Mouse (Mus musculus) heart, embryonic 16.5 days (tissue): Measurements from ENCODE around the gene Fsd2. TPM values are rescaled to one million over a fixed set of nuclear protein-coding genes. Genes with fewer than 3 reads are reported as not detected.

ENCODE experiments used
- ATAC-seq: fragments of 200-750 bp; cut with Nextera tagmentation; replicated peaks from 2 replicates; pipeline ENCODE4 v1.8.0; 2017; ENCODE audit warnings: moderate number of reproducible peaks; ENCODE audit not compliant: insufficient read depth, low FRiP score; ENCODE audit errors: extremely low read depth
- H3K27ac ChIP-seq: fragments of 300-500 bp; sonication (generic); 2 replicates; pipeline ENCODE4 v1.5.1; 2014; ENCODE audit warnings: mild to moderate bottlenecking, low read length, control low read depth, moderate library complexity
- H3K27me3 ChIP-seq: fragments of 300-500 bp; sonication (generic); 2 replicates; pipeline ENCODE4 v1.6.1; 2014; ENCODE audit warnings: low read length, mixed read lengths; ENCODE audit not compliant: control insufficient read depth, insufficient read depth
- H3K36me3 ChIP-seq: fragments of 300-500 bp; sonication (generic); 2 replicates; pipeline ENCODE4 v1.6.1; 2014; ENCODE audit not compliant: control insufficient read depth, insufficient read depth
- H3K4me1 ChIP-seq: fragments of 300-500 bp; sonication (generic); 2 replicates; pipeline ENCODE4 v1.6.1; 2014; ENCODE audit warnings: low read length, mixed read lengths; ENCODE audit not compliant: control insufficient read depth, insufficient read depth
- H3K4me2 ChIP-seq: fragments of 300-500 bp; sonication (generic); 2 replicates; pipeline ENCODE4 v1.6.1; 2014; ENCODE audit warnings: low read depth, mild to moderate bottlenecking, control low read depth, low read length
- H3K4me3 ChIP-seq: fragments of 300-500 bp; sonication (generic); 2 replicates; pipeline ENCODE4 v1.5.1; 2014; ENCODE audit warnings: mild to moderate bottlenecking, control low read depth, low read length
- H3K9ac ChIP-seq: fragments of 300-500 bp; sonication (generic); 2 replicates; pipeline ENCODE4 v1.6.1; 2014; ENCODE audit warnings: low read length, control low read depth
- H3K9me3 ChIP-seq: fragments of 300-500 bp; sonication (generic); replicated peaks from 2 replicates; pipeline ENCODE4 v1.6.1; 2016; ENCODE audit warnings: low read length; ENCODE audit not compliant: control insufficient read depth
- WGBS: fragments of 180-500 bp; shearing (Covaris S2); extraction: QIAGEN DNeasy Blood & Tissue Kit; methylation state at CpG from one replicate; pipeline ENCODE4 v1.1.7; 2014; 5-methylcytosine and 5-hydroxymethylcytosine counted together
- polyA plus RNA-seq: library from polyadenylated mRNA; unstranded; fragments of >200 nt; fragmentation: Nextera tagmentation; extraction: Ambion mirVana; gene quantifications from 2 replicates; pipeline ENCODE4 v1.2.1, GENCODE M21; 2015

Fsd2 gene
- polyA plus RNA-seq: 76.3 and 83.4 TPM in 2 replicates

DNA sequence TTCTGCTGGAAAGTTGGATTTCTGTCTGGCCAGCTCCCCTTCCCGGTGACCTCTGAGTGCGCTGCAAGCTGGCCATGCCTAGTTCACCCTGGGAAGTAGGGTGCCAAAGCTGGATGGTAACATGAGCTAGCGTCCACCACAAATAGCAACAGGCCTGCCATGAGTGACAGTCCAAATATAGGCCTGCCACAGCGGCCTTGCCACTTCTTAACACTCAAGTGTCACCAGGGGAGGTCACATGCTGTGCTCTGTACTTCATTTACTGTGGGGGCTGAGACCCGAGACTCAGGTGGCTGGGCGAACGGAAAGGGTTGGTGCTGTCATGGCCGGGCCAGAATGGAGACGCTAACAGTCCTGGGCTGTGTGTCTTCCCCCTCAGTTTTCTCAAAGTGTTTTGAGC is at the start of gene Fsd2:
Gene Fsd2, minus strand, starts transcription at position 53 of the 400 bp plus-strand sequence.
- no peaks in the 10 kb centered on the region for H3K9me3 ChIP-seq
- peak within 1 kb of the TSS; percentile 97 for H3K27ac ChIP-seq
- H3K36me3 ChIP-seq: no peaks in the 10 kb centered on the region
- peak; percentile 77 for ATAC-seq
- peaks cover 26% of the 10 kb centered on the region for H3K4me1 ChIP-seq
- peak within 1 kb of the TSS; percentile 79 for H3K9ac ChIP-seq
- H3K4me3 ChIP-seq: peak within 1 kb of the TSS; percentile 57
- no peaks in the 10 kb centered on the region for H3K27me3 ChIP-seq
- H3K4me2 ChIP-seq: peak within 1 kb of the TSS; percentile 61
- 50% methylated on average over 9 of the region's 9 CpGs for WGBS

DNA sequence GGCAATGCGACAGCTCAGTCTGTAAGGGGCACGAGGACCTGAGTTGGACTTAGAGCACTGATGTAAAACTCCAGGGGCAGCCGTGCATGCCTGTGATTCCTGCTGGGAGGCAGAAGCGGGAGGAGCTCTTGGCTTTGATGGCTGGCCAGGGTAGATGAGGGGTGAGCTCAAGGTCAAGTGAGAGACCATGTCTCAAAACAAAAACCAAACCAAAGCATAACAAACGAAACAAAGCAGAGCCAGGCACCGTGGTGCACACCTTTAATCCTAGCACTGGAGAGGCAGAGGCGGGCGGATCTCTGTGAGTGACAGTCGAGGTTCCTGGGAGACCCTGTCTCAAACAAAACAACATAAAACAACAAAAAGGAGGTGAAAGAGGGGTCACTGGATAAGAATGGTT is 48.3 kb upstream of the Fsd2 start:
- no peak overlapping the region for H3K9ac ChIP-seq
- WGBS: 64% methylated on average over 9 of the region's 9 CpGs
- ATAC-seq: no peak
- no peaks in the 10 kb centered on the region for H3K27me3 ChIP-seq
- H3K4me3 ChIP-seq: no peak overlapping the region
- no peaks in the 10 kb centered on the region for H3K9me3 ChIP-seq
- 0 out of 2 replicates have a peak, but pooled peaks cover 2% of the 10 kb centered on the region for H3K36me3 ChIP-seq
- H3K4me2 ChIP-seq: no peak overlapping the region
- no peaks in the 10 kb centered on the region for H3K4me1 ChIP-seq
- H3K27ac ChIP-seq: no peak overlapping the region

DNA sequence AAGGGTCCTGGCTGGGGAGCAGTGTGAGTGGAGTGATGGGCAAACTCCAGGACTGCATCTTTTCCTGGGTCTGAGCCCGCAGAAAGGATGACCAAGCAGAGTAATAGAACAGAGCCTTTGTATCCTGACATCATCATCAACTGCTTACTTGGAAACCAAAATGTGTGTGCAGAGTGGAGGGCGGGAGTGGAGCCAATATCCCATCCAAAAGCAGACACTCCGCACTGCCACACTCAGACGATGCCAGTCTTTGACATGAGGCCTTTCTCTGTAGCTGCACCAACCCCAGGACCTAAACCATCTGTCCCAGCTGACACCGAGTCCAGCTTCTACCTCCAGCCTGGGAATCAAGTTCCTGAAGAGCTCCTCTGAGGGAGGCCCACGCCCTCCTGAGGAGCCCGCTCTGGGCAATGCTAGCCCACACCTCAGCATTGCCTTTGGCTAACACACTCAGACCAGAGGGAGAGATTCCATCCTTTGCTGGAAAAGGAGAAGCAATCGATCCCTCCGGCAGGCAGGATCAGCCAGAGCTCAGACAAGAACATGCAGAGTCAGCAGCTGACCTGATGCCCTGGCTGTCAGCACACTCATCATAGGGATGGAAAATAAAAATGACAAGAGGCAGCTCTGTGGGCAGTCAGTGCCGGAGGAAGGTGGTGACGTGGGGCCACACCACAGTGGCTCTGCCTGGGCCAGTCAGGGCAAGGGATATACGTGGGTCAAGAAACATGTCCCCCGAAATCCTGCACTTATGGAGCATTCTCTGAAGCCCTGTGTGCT is 46.3 kb upstream of the Fsd2 start:
- no peaks in the 10 kb centered on the region for H3K4me1 ChIP-seq
- no peaks in the 10 kb centered on the region for H3K9me3 ChIP-seq
- H3K4me3 ChIP-seq: no peak overlapping the region
- H3K27ac ChIP-seq: no peak overlapping the region
- ATAC-seq: no peak
- H3K27me3 ChIP-seq: no peaks in the 10 kb centered on the region
- 0 out of 2 replicates have a peak, but pooled peaks cover 2% of the 10 kb centered on the region for H3K36me3 ChIP-seq
- no peak overlapping the region for H3K9ac ChIP-seq
- WGBS: 78% methylated on average over 13 of the region's 13 CpGs
- H3K4me2 ChIP-seq: no peak overlapping the region

- H3K4me1 ChIP-seq: no peaks in the 10 kb centered on the region
- no peak overlapping the region for H3K4me2 ChIP-seq
- H3K36me3 ChIP-seq: 0 out of 2 replicates have a peak, but pooled peaks cover 2% of the 10 kb centered on the region
- H3K27ac ChIP-seq: no peak overlapping the region
- no peak for ATAC-seq
- no peaks in the 10 kb centered on the region for H3K27me3 ChIP-seq
- WGBS: 52% methylated on average over 18 of the region's 18 CpGs
- H3K4me3 ChIP-seq: no peak overlapping the region
- H3K9me3 ChIP-seq: no peaks in the 10 kb centered on the region
- H3K9ac ChIP-seq: no peak overlapping the region
Measured at GRCm38 (mm10) chr7:81610125-81610524, 43.4 kb upstream of the Fsd2 start.

DNA sequence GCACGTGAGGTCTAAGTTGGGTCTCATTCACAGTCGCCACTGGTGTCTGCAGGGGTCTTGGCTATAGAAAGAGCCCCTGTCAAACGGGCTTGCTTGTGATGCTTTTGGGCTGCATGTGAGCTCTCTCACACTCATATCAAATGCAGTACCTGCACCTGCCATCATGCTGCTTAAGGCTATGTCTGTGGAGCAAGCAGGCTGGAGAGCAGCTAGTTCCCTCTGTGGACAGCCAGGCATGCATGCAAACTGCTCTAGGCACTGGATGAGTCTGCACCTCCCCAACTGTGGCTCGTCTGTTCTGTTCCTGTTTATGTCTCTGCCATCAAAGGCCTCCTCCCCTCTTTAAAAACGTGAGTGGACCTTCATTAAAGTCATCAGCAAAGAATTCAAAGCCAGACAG is 39.7 kb upstream of the Fsd2 start:
- Histone ChIP-seq H3K9ac (no peak overlapping the region), H3K27ac (no peak overlapping the region), H3K36me3 (no peaks in the 10 kb centered on the region), H3K4me3 (no peak overlapping the region), H3K4me1 (no peaks in the 10 kb centered on the region), H3K4me2 (no peak overlapping the region), H3K9me3 (no peaks in the 10 kb centered on the region), H3K27me3 (no peaks in the 10 kb centered on the region)
- no peak for ATAC-seq
- 62% methylated on average over 5 of the region's 5 CpGs for WGBS

DNA sequence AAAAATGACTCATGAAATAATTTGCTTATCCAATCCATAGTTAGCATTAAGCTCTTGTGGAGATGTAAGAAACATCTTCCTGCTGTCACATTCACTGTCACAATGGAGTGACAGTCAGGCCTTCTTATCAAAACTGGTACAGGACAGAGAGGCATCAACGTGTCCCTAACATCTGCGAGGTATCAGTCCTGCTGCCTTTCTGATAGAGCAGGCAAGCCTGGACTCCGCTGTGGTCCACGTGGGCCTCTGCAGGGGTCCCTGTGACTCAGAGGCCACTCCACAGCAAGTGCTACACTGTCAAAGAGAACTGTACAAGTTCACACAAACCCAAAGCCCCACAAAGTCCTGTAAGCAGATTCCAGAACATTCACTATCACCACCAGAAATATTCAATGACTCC is 38.7 kb upstream of the Fsd2 start:
- Histone ChIP-seq H3K4me1 (no peaks in the 10 kb centered on the region), H3K36me3 (no peaks in the 10 kb centered on the region), H3K27ac (no peak overlapping the region), H3K4me3 (no peak overlapping the region), H3K9me3 (no peaks in the 10 kb centered on the region), H3K9ac (no peak overlapping the region), H3K4me2 (no peak overlapping the region), H3K27me3 (no peaks in the 10 kb centered on the region)
- no peak for ATAC-seq
- 40% methylated on average over 4 of the region's 4 CpGs for WGBS

GRCm38 (mm10) chr7:81604991-81605390 is 38.2 kb upstream of the Fsd2 start:
- no peaks in the 10 kb centered on the region for H3K27me3 ChIP-seq
- 76% methylated on average over 5 of the region's 5 CpGs for WGBS
- no peaks in the 10 kb centered on the region for H3K9me3 ChIP-seq
- no peak overlapping the region for H3K4me2 ChIP-seq
- H3K36me3 ChIP-seq: no peaks in the 10 kb centered on the region
- no peak overlapping the region for H3K9ac ChIP-seq
- peaks cover 5% of the 10 kb centered on the region; the same call in 1 of the 2 replicates for H3K4me1 ChIP-seq
- H3K4me3 ChIP-seq: no peak overlapping the region
- ATAC-seq: no peak
- H3K27ac ChIP-seq: no peak overlapping the region

DNA sequence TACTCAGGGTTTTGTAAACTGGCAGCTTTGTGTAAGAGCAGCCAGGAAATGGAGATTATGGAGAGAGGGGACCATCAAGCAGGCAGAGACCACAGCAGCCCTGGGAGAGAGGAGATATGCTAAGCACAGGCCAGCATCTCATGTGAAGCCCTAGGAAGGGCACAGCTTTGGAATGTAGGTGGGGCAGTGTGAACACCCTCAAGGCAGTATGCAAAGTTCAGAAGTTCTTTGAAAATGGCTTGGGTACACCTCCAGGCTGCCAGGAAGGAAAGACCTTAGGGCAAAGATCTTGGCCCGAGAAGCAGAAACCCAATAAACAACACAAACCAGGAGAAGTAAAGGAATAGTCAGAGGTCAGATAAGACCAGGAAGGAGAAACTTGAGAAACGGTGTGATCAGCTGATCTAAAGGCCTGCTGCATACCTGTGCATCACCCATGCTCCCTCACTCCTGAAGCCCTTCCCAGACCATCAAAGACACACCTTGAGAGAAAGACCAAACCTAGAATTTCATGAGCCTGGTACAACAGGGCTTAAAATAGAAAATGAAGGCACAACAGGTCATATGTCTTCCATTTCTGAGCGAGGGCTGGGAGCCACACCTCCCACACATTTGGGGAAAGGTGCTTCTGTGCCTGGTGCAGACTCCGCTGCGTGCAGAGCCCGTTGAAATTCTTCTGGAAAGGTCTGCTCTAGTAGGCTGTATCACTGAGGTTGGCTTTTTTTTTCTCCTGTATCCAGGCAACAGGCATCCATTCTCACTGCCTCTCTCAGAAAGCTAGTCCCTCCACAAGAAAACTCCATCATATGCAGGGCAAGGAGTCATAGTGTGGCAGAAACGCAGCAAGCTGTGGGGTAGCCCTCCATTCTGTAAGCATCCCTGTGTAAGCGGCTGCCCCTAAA is 32.9 kb upstream of the Fsd2 start:
- no peak for ATAC-seq
- peaks cover 25% of the 10 kb centered on the region for H3K36me3 ChIP-seq
- WGBS: 57% methylated on average over 8 of the region's 8 CpGs

GRCm38 (mm10) chr7:81597660-81598059 is 30.9 kb upstream of the Fsd2 start:
- Histone ChIP-seq H3K4me1 (peaks cover 10% of the 10 kb centered on the region), H3K27me3 (no peaks in the 10 kb centered on the region)

More for the DNA sequence above, 32.9 kb upstream of the Fsd2 start:
- peaks cover 10% of the 10 kb centered on the region for H3K4me1 ChIP-seq
- no peak overlapping the region for H3K27ac ChIP-seq
- H3K27me3 ChIP-seq: no peaks in the 10 kb centered on the region
- H3K9ac ChIP-seq: no peak overlapping the region
- H3K4me3 ChIP-seq: no peak overlapping the region
- H3K9me3 ChIP-seq: no peaks in the 10 kb centered on the region
- H3K4me2 ChIP-seq: no peak overlapping the region

More at GRCm38 (mm10) chr7:81597660-81598059, 30.9 kb upstream of the Fsd2 start:
- H3K9ac ChIP-seq: no peak overlapping the region
- peaks cover 38% of the 10 kb centered on the region for H3K36me3 ChIP-seq
- no peak for ATAC-seq
- 91% methylated on average over 1 of the region's 1 CpGs for WGBS
- H3K4me2 ChIP-seq: no peak overlapping the region
- H3K4me3 ChIP-seq: no peak overlapping the region
- H3K27ac ChIP-seq: no peak overlapping the region
- no peaks in the 10 kb centered on the region for H3K9me3 ChIP-seq
